Mouse (Mus musculus) embryonic fibroblast, embryonic 13.5 days (primary cell): Measurements from ENCODE around the gene Cabp4. TPM values are rescaled to one million over a fixed set of nuclear protein-coding genes. Genes with fewer than 3 reads are reported as not detected.

Experiments
- H3K27ac ChIP-seq: 2 replicates; pipeline ENCODE4 v1.5.1; 2012; ENCODE audit warnings: low read length, control low read depth, inconsistent platforms; ENCODE audit not compliant: insufficient read depth
- H3K4me1 ChIP-seq: 2 replicates; pipeline ENCODE4 v1.6.1; 2011; ENCODE audit warnings: low read length; ENCODE audit not compliant: control insufficient read depth, insufficient read depth
- H3K4me3 ChIP-seq: 2 replicates; pipeline ENCODE4 v1.5.1; 2011; ENCODE audit warnings: mild to moderate bottlenecking, control low read depth, low read length; ENCODE audit not compliant: insufficient read depth
- CTCF ChIP-seq: IDR thresholded peaks from 2 replicates; pipeline ENCODE4 v1.5.1; 2011; ENCODE audit warnings: mild to moderate bottlenecking, control low read depth, low read length, moderate library complexity, borderline replicate concordance; ENCODE audit not compliant: insufficient read depth
- POLR2A ChIP-seq: IDR thresholded peaks from 2 replicates; pipeline ENCODE4 v1.6.1; 2011; ENCODE audit warnings: low read depth, mild to moderate bottlenecking, control low read depth, low read length, moderate library complexity
- polyA plus RNA-seq: library from polyadenylated mRNA; stranded (reverse); fragments of >200 nt; gene quantifications from 2 replicates; pipeline ENCODE4 v1.2.4, GENCODE M21; 2011; ENCODE audit warnings: low read depth; ENCODE audit not compliant: missing spikeins, insufficient read length

Gene Cabp4
- polyA plus RNA-seq, 1 experiment = not detected

DNA sequence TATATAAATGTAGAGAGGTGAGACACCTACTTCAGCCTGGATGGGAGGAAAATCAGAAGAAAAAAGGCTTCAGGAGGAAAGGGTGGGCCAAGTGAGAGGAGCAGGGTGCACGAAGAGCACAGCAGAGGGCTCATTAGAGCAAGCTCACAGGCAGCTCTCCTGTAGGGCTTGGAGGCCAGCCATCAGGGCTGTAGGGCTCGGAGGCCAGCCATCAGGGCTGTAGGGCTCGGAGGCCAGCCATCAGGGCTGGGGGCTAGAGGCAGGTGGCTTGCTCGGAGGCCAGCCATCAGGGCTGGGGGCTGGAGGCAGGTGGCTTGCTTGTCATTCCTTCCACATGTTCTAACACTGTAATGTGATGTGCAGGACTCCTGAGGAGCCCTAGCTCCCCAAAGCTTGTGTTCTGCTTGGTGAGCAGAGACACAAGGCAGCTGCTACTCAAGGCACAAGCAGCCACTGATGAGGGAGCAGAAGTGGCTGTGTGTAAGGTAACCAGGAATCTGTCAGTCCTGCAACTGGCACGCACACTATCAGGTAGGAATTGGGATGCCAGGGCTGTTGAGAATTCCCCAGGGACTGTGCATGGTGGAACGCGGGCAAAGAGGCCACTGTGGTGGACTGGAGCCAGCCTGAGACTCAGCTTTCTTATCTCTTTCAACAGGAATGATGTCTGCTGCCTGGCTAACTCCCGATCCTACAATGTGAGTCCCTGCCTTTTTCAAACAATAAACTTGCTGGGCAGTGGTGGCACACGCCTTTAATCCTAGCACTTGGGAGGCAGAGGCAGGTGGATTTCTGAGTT is 23.0 kb upstream of the Cabp4 start:
- Histone ChIP-seq H3K27ac (no peak overlapping the region), H3K4me1 (no peaks in the 10 kb centered on the region), H3K4me3 (no peak overlapping the region)
- no peak for TF ChIP-seq POLR2A
- TF ChIP-seq CTCF = no peak

GRCm38 (mm10) chr19:4164721-4165120 is 20.9 kb upstream of the Cabp4 start:
- Histone ChIP-seq H3K4me3 (no peak overlapping the region), H3K4me1 (no peaks in the 10 kb centered on the region), H3K27ac (no peak overlapping the region)
- TF ChIP-seq POLR2A (no peak), CTCF (no peak)

GRCm38 (mm10) chr19:4164100-4164499 is 20.3 kb upstream of the Cabp4 start:
- Histone ChIP-seq H3K4me1 (no peaks in the 10 kb centered on the region), H3K4me3 (no peak overlapping the region), H3K27ac (no peak overlapping the region)
- no peak for TF ChIP-seq POLR2A
- no peak for TF ChIP-seq CTCF

DNA sequence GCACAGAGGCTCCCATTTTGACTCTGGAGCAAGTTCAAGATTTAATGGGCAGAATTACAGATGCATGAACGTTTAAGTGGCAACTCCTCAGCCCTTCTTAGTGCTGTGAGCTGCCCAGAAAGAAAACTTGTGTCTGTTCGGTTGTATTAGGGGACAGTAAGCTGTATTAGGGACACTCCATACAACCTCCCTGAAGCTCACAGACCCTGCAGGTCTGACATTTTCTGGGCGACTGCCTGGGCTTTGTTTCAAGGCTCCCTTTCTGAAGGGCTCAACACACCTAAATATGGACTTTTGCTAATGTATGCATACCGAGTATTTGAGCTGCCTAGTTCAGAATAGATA is 19.7 kb upstream of the Cabp4 start:
- no peak overlapping the region for H3K27ac ChIP-seq
- no peak for TF ChIP-seq CTCF
- TF ChIP-seq POLR2A = no peak
- H3K4me1 ChIP-seq = no peaks in the 10 kb centered on the region
- peak overlapping the region; percentile 39 for H3K4me3 ChIP-seq

DNA sequence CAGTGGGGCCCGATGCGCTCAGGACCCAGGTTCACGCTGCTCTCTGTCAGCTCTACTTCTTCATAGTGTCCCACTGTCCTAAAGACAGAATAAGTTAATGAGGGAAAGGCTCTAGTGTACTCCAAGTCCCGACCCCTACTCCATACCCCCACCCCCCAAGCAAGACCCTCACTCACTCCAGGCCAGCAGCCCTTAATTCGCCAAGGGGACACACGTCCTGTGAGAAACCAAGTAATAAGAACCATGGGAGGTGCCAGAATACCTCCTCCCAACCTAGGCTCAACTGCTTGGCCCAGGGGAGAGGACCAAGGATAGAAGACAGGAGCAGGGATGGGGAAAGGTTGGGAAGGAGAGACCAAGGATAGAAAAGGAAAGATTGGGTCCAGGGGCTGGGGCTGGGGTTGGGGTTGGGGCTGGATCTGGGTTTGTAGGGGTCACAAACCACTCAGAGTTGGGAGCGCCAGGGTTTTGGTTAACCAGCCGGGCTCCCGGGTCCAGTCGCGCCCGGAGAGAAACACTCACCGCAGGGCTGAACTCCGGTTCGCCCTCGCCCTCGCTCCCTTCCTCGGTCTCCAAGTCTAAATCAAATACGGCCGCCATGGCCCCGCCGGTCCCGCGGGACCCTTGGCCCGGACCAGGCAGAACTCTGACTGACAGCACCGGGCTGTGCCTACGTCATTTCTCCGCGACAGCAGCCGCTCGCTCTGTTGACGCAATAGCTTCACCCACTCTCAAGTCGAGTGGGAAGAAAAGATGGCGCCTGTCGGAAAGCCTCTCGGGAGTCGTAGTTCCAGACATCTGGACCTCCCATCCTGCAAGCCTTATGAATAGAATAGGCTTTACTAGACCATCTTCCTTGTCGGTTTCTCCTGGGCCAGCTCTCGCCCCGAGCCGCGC is 19.1 kb upstream of the Cabp4 start, which contains the start of gene Rps6kb2:
Gene Rps6kb2, minus strand, starts transcription at position 709 of the 897 bp plus-strand sequence.
- H3K27ac ChIP-seq = no peak within 1 kb of the TSS
- H3K4me1 ChIP-seq = no peaks in the 10 kb centered on the region
- peak within 1 kb of the TSS; percentile 74 for H3K4me3 ChIP-seq
- peak; percentile 66 for TF ChIP-seq POLR2A
- TF ChIP-seq CTCF = no peak

- Histone ChIP-seq H3K4me1 (no peaks in the 10 kb centered on the region), H3K4me3 (no peak overlapping the region), H3K27ac (no peak overlapping the region)
- no peak for TF ChIP-seq CTCF
- no peak for TF ChIP-seq POLR2A
Observed at GRCm38 (mm10) chr19:4159049-4159448, 15.2 kb upstream of the Cabp4 start.

DNA sequence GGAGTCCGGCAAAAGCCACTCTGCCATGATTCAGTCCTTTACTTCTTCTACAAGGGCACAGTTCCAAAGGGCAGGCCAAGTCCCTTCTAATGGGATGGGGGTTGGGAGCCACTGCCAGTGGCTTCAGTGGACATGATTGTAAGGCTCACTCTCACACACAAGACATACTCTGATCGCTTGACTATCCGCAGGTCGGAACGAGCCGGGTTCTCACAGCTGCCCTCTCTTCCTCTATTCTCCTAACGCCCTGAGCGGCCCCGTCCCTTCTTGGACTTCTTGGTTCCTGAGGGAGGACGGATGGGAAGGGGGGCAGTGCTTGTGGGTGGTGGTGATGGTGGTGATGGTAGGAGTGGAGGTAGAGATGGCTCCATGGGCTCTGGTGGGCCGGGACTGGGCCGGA is 12.9 kb upstream of the Cabp4 start:
- no peak overlapping the region for H3K27ac ChIP-seq
- TF ChIP-seq POLR2A (no peak), CTCF (no peak)
- no peak overlapping the region for H3K4me3 ChIP-seq
- H3K4me1 ChIP-seq = no peaks in the 10 kb centered on the region

DNA sequence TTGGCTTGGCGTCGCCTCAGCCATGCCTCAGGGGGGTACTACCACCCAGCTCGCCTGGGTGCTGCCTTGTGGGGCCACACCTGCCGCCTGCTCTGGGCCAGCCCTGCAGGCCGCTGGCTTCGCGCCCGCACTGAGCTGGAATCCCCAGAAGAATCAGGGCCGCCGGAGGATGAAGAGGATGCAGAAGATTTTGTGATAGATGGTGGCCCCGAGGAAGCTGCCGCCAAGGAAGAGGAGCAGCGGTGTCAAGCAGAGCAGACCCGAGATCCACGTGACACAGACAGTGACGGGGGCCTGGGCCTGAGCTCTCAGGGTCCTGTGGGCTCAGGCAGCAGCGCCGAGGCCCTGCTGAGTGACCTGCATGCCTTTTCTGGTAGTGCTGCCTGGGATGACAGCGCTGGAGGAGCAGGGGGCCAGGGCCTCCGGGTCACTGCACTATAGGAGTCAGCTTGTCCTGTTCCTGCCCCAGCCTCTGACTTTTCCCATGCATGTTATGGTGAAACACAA is 12.3 kb upstream of the Cabp4 start:
- H3K4me3 ChIP-seq = no peak overlapping the region

GRCm38 (mm10) chr19:4155223-4156072 is 11.6 kb upstream of the Cabp4 start:
- Histone ChIP-seq H3K4me1 (no peaks in the 10 kb centered on the region), H3K4me3 (no peak overlapping the region), H3K27ac (no peak overlapping the region)
- TF ChIP-seq POLR2A (no peak), CTCF (no peak)

More for the DNA sequence above, 12.3 kb upstream of the Cabp4 start:
- Histone ChIP-seq H3K4me1 (no peaks in the 10 kb centered on the region), H3K27ac (no peak overlapping the region)
- TF ChIP-seq POLR2A (no peak), CTCF (no peak)
